Mouse (Mus musculus) MEL (cell line): ENCODE measurements around the gene Dync1li2.

ENCODE experiments used
- CTCF ChIP-seq, 3 experiments: IDR thresholded peaks in 2 of 3; conservative IDR thresholded peaks in 1 of 3; 2 replicates each; pipeline ENCODE4 v1.5.1; 2011 to 2012; ENCODE audit warnings: low read length in 3 of 3, low read depth in 2 of 3, mild to moderate bottlenecking in 2 of 3, improper control_type of control experiment in 1 of 3, inconsistent platforms in 1 of 3, mixed read lengths in 1 of 3, moderate library complexity in 1 of 3; ENCODE audit not compliant: control insufficient read depth in 1 of 3, insufficient read depth in 1 of 3, poor library complexity in 1 of 3, severe bottlenecking in 1 of 3
- EP300 ChIP-seq, 2 experiments: IDR thresholded peaks; 2 replicates each; pipeline ENCODE4 v1.6.1; 2011; ENCODE audit warnings: improper control_type of control experiment in 2 of 2, low read length in 2 of 2, low read depth in 1 of 2, mild to moderate bottlenecking in 1 of 2
- GATA1 ChIP-seq: IDR thresholded peaks from 2 replicates; pipeline ENCODE4 v1.6.1; 2011; ENCODE audit warnings: low read depth, low read length, improper control_type of control experiment
- MXI1 ChIP-seq: IDR thresholded peaks from 2 replicates; pipeline ENCODE4 v1.6.1; 2011; ENCODE audit warnings: mild to moderate bottlenecking, low read depth, low read length, improper control_type of control experiment
- UBTF ChIP-seq: IDR thresholded peaks from 2 replicates; pipeline ENCODE4 v1.6.1; 2012; ENCODE audit warnings: low read depth, mild to moderate bottlenecking, inconsistent platforms, low read length, improper control_type of control experiment, moderate library complexity, borderline replicate concordance; ENCODE audit not compliant: insufficient read depth
- USF2 ChIP-seq, 2 experiments: IDR thresholded peaks; 2 replicates each; pipeline ENCODE4 v1.6.1; 2011 to 2012; ENCODE audit warnings: improper control_type of control experiment in 2 of 2, low read length in 2 of 2, borderline replicate concordance in 1 of 2, inconsistent platforms in 1 of 2, low read depth in 1 of 2, mild to moderate bottlenecking in 1 of 2; ENCODE audit not compliant: insufficient read depth in 1 of 2

DNA sequence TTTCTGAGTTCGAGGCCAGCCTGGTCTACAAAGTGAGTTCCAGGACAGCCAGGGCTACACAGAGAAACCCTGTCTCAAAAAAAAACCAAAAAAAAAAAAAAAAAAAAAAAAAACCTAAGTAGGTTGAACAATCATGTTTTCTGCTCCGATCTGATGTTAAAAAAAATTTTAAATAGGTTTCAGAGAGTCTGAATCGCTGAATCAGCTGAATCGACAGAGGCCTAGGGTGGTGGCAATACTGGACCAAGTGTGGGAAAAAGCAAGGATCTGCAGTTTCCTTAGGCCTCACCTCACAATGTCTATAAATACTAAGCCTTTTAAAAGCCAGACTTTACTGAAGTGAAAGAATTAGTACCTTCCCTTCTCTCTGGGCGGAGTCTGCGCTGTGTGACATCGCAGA is 49.7 kb downstream of the Dync1li2 start:
- no peak for TF ChIP-seq USF2 (IDR thresholded peaks at IDR 0.05; ENCODE audit: borderline replicate concordance in 1 of 2, insufficient read depth in 1 of 2, low read depth in 1 of 2, low read length in 2 of 2)
- no peak for TF ChIP-seq CTCF (IDR thresholded peaks at IDR 0.05 in 2 of 3, conservative IDR thresholded peaks at IDR 0.05 in 1 of 3; ENCODE audit: control insufficient read depth in 1 of 3, insufficient read depth in 1 of 3, low read depth in 2 of 3, low read length in 3 of 3, poor library complexity in 1 of 3, severe bottlenecking in 1 of 3)
- TF ChIP-seq UBTF = no peak
- TF ChIP-seq GATA1 = no peak
- TF ChIP-seq EP300 (IDR thresholded peaks at IDR 0.05; ENCODE audit: low read depth in 1 of 2, low read length in 2 of 2) = no peak
- TF ChIP-seq MXI1 = no peak
